7 mouse cellular contexts compared by ENCODE assay signal in the genomic region with DNA sequence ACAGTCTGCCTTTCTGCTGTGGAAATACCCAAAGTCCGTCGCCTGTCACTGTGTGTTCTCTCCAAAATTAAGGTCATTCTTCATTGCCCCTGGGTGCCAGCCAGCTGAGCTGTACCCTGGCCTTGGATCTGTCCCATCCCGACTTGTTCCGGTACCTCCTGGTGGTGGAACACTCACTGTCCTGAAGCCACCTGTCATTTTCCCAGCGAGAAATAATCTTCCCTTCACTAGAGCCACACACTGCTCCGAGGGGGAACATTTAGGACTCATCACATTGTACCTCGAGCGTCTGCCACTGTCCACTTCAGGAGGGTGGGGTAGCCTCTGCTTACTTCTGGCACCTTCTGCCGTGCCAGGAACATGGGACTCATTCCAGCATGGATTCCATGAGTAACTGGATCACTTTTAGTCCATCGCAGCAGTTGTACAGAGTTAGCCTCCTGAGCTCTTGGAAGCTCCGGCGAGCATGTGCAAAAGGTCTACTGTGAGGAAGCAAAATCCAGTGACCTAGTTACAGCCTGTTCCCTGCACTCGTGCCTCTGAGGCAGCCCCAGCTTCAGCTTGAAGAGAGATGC.
DNase-seq lines count a peak whose midpoint lies in the region.

No protein-coding gene starts in this region.

- DNase-seq in left cerebral cortex, adult 11 months (ENCODE audit: low spot score) = peak; percentile 15
- DNase-seq in left cerebral cortex, adult 8-10 months (ENCODE audit: low spot score in 2 of 2) = no peak
- DNase-seq in adrenal gland, postnatal 25 days = peak; percentile 84
- peak; percentile 92 for DNase-seq in cerebellum, postnatal 14 days
- peak; percentile 48 to 64 for DNase-seq in heart, postnatal 36 days
- DNase-seq in urinary bladder, postnatal 14 days (ENCODE audit: low spot score) = no peak
- DNase-seq in urinary bladder, postnatal 36 days (ENCODE audit: low spot score in 2 of 2) = no peak

- intact Hi-C loops in heart, postnatal 36 days (cut with DNase I) = loop anchor here (10.0 kb wide), 1 partner anchor 89 kb away; the partner anchor contains the start of gene Lpp

Comparison
In these comparisons a context has a peak if more than half of its experiments do, and no peak if none do; other contexts are left out.
1. DNase-seq: peak in left cerebral cortex, adult 11 months (single experiment), adrenal gland, postnatal 25 days (single experiment), cerebellum, postnatal 14 days (2 of 2) and heart, postnatal 36 days (2 of 2); none in left cerebral cortex, adult 8-10 months (0 of 2), urinary bladder, postnatal 14 days (single experiment) and urinary bladder, postnatal 36 days (0 of 2).